Comparison of ENCODE assay signal across 8 mouse cellular contexts in genomic region chr7:127375271-127376245, GRCm38 (mm10). TPM values are rescaled to one million over a fixed set of nuclear protein-coding genes. Genes with fewer than 3 reads are reported as not detected.
A peak's percentile ranks its signal among the peaks of the same experiment; 100 is the strongest.
DNase-seq lines count a peak whose midpoint lies in the region; ATAC-seq and TF ChIP-seq lines count a peak whose summit lies in the region.
"Not testable (repeated sequence)": the region's sequence is repeated elsewhere in the genome, so short reads cannot be mapped to it uniquely, and the experiment has no call there.

Zfp747 (minus strand) TSS chr7:127376050.

- peak within 1 kb of the TSS; percentile 65 for H3K4me3 ChIP-seq in hindbrain, postnatal 0 days (ENCODE audit: low read length)
- peak within 1 kb of the TSS; percentile 72 for H3K4me3 ChIP-seq in left cerebral cortex, adult 2 months

- ATAC-seq in hindbrain, postnatal 0 days = peak; percentile 96
- ATAC-seq in megakaryocyte, adult 5-6 weeks (ENCODE audit: poor library complexity, severe bottlenecking) = peak; percentile 96

- peak; percentile 79 for TF ChIP-seq CTCF in hindbrain, postnatal 0 days (IDR thresholded peaks at IDR 0.05; ENCODE audit: low read depth)
- peak; percentile 55 for TF ChIP-seq CTCF in left cerebral cortex, adult 2 months (IDR thresholded peaks at IDR 0.05)

- H3K9me3 ChIP-seq in hindbrain, postnatal 0 days (ENCODE audit: low read length) = not testable (repeated sequence)

- peak within 1 kb of the TSS; percentile 74 for H3K27ac ChIP-seq in hindbrain, postnatal 0 days
- peak within 1 kb of the TSS; percentile 76 for H3K27ac ChIP-seq in left cerebral cortex, adult 2 months

- intact Hi-C loops in left cerebral cortex, adult 2 months (cut with DNase I) = loop anchor here (1.0 to 5.0 kb wide), 2 partner anchors 12 to 132 kb away; partner anchors contain the start of gene 9130019O22Rik

- H3K9ac ChIP-seq in hindbrain, postnatal 0 days (replicated peaks; ENCODE audit: low read length) = peak within 1 kb of the TSS; percentile 63

- not testable (repeated sequence) for H3K36me3 ChIP-seq in hindbrain, postnatal 0 days (ENCODE audit: insufficient read depth, low read length)

- WGBS in hindbrain, postnatal 0 days = 2% methylated on average over 41 of the region's 49 CpGs

- DNase-seq in WW6 (ENCODE audit: low read depth, low spot score) = peak; percentile 81
- DNase-seq in cerebellum, postnatal 4 days (ENCODE audit: low spot score in 2 of 2) = peak; percentile 70 to 86
- peak; percentile 96 for DNase-seq in gastrocnemius, adult 18-20 months (ENCODE audit: low spot score)
- peak; percentile 97 for DNase-seq in hindbrain, postnatal 0 days (ENCODE audit: low spot score)
- peak; percentile 90 for DNase-seq in left cerebral cortex, adult 2 months (ENCODE audit: extremely low spot score in 1 of 2, low spot score in 2 of 2)
- peak; percentile 95 to 96 for DNase-seq in right cerebral cortex, adult 2 months (ENCODE audit: low spot score in 2 of 2)
- peak; percentile 96 for DNase-seq in urinary bladder, postnatal 14 days (ENCODE audit: low spot score)

- H3K27me3 ChIP-seq in hindbrain, postnatal 0 days (ENCODE audit: insufficient read depth, low read length) = not testable (repeated sequence)

- peak within 1 kb of the TSS; percentile 77 for H3K4me2 ChIP-seq in hindbrain, postnatal 0 days (ENCODE audit: low read depth, low read length)

- H3K4me1 ChIP-seq in hindbrain, postnatal 0 days (ENCODE audit: insufficient read depth, low read length) = not testable (repeated sequence)

RNA-seq across cellular contexts. Expression of gene Zfp747, which starts in this region (rescaled TPM):
- 1 to 10 TPM; 2.4 to 2.6 TPM for total RNA-seq in gastrocnemius, adult 18-20 months (2021)
- total RNA-seq in hindbrain, postnatal 0 days (2014; rRNA removed) = 7.9 and 10.0 TPM in 2 replicates
- polyA plus RNA-seq in hindbrain, postnatal 0 days (2015; fragmentation: Nextera tagmentation; extraction: Ambion mirVana) = 4.0 and 4.5 TPM in 2 replicates
- total RNA-seq in left cerebral cortex, adult 2 months (2021) = 1 to 10 TPM; 6.5 to 8.1 TPM
- 3.2 and 6.1 TPM in 2 replicates for total RNA-seq in megakaryocyte, adult 5-6 weeks (2015)
- 7.6 and 17.8 TPM in 2 replicates for total RNA-seq in megakaryocyte, adult 5-6 weeks (2017)

Comparison
In these comparisons a context has a peak if more than half of its experiments do, and no peak if none do; other contexts are left out.
1. Peak in every context shown above with its lines: DNase-seq, ATAC-seq, H3K4me3 ChIP-seq and H3K27ac ChIP-seq.